Mouse (Mus musculus) adrenal gland, postnatal 25 days (tissue): ENCODE results near the gene Gm17622. TPM values are rescaled to one million over a fixed set of nuclear protein-coding genes. Genes with fewer than 3 reads are reported as not detected.

ENCODE experiments used
- DNase-seq: peaks from one replicate; pipeline ENCODE4 v3.0.0; 2021; ENCODE audit warnings: mixed read lengths
- long read RNA-seq: library from polyadenylated mRNA; stranded (forward); transcript quantifications from one replicate; pipeline ENCODE4 v2.0.0, GENCODE M21; 2021
- total RNA-seq: library from RNA; stranded (reverse); gene quantifications from 2 replicates; pipeline ENCODE4 v1.2.3, GENCODE M21; 2021

Gm17622 gene
- total RNA-seq: not detected in 2 replicates
- long read RNA-seq: 0 reads

DNA sequence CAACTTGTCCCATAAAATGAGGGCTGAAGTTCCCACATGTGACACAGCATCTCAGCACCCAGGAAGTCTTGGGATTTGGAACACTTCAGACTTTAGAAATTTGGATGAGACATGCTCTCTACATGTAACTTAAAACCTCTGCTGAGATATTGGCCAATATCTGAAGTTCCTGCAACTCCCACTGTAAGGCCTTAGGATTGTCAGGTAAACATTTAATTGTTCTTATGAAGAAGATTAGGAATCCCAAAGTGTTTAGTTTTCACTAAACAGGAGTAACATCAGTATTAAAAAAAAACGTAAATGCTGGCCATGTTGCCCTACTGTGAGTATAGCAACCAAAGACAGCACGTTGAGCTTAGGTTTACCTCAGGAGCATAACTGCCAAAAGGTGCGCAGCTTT is at the start of gene Gm17622:
Gene Gm17622 (plus strand): TSS at position 301 of the 400 bp plus-strand sequence.
- no peak for DNase-seq

- DNase-seq: no peak
These were observed 40.2 kb upstream of the Gm17622 start for GRCm38 (mm10) chr13:96450205-96450856.

DNA sequence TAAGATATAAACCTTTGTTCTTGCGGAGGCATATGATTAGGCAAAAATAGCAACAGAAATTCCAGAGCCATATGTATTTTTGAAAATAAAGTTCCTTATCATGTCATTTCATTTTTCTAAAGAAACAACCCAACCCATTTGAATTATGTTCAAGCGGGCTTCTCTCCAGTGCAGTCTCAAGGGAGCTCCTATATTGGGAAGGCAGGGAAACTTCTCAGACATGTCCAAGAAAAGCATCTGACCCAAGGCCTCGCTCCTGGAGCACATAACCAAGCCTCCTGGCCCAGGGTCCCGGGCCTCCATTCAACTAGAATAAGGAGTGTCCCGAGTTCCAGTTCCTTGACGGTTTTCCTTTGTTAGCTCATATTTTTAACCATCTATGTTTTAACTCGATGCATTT is 39.7 kb upstream of the Gm17622 start:
- DNase-seq: no peak

- no peak for DNase-seq
These were observed 39.0 kb upstream of the Gm17622 start for GRCm38 (mm10) chr13:96451386-96452140.

- DNase-seq: no peak
These were observed 37.9 kb upstream of the Gm17622 start for GRCm38 (mm10) chr13:96452621-96453020.

GRCm38 (mm10) chr13:96454288-96454687 is 36.2 kb upstream of the Gm17622 start:
- DNase-seq: peak; percentile 29

- DNase-seq: no peak
These were observed 33.0 kb upstream of the Gm17622 start for GRCm38 (mm10) chr13:96457566-96457965.

DNA sequence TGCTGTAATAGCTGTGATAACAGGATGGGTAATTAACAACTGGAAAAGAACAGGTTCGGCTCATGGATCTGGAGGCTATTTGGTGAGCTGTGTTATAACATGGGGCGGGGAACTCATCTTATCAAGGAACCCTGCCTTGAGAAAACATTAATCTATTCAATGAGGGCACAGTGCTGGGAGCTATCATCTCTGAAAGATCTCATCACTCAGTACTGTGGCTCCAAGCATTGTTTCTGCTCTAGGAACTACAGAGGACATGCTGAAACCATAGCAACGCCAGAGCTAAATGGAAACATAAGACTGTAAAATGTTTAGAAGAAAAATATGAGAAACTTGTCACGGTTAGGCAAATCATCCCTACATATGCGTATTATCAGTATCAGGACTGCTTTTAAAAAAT is 32.5 kb upstream of the Gm17622 start:
- no peak for DNase-seq

- DNase-seq: no peak
These were observed 31.9 kb upstream of the Gm17622 start for GRCm38 (mm10) chr13:96458606-96459005.

DNA sequence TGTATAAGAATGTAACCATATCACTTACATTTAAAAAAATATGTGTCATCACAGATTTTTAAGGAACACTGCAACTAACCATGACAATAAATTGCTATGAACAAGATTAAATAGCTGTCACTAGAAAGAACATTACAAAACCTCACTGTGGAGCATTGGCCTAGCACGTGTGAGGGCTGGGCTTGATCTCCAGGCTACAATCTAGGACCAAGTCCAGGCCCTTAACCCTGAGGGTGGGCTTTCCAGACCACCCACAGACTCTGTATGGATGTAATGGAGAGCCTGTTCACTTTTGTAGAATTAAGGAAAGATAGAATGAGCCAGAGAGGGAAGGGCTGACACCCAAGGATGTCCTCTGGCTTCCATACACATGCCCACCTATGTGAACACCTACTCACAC is 27.9 kb upstream of the Gm17622 start:
- no peak for DNase-seq

DNA sequence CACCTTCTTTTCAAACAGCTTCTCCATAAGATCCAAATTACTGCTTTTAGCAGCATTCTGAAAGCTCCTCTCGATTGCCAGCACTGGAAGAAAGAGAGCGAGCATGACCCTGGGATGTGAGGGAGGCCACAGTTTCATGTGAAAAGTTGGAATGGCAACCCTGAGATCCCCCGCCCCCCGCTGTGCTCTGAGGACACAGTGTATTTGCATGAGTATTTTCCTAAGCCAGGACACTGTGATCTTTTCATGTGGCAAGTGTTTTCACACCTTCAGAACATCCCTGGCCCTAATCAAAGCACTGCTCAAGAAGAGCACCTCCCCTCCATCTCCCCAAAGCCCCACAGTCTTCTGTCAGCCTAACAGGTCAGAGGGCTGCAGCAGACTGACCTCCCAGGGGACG is 25.2 kb upstream of the Gm17622 start:
- no peak for DNase-seq

- no peak for DNase-seq
These were observed 21.9 kb upstream of the Gm17622 start for GRCm38 (mm10) chr13:96468678-96469077.

DNA sequence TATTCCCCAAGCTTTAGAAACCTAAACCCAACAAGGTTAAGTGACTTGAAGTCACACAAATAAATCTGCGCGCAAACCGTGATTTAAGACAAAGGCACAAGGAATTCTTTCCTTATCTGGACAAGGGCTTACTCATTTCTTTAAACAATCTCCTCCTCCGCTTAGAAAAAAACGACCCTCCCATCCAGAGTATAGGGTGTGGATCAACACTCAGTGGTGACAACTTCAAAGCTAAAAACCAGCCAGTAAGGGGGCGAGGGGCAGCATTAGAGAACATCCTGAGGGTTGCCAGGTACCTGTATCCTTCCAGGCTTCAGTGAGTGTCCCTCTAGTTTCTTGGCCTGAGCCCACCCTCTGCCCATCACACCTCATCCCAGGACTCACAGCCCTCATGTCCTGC is 20.0 kb upstream of the Gm17622 start:
- DNase-seq: no peak

DNA sequence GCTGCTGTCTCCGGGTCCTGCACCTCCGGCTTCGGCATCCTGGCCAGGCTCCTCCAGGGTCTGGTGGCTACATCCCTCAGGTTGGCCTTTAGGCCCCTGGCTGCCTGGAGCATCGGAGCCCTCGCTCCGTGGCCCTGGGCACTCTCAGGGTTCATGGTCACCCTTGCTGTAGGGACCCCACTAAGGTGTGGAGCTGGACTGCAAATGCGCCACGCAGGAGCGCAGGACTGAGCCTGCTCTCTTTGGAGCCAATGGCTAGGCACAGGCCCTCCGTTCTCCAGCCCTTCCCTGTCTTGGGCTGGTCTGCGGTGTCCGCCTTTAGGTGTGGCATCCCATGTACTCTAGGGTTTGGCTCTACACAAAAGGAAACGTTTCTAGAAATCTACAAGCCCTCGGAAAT is 19.6 kb upstream of the Gm17622 start, which contains the start of gene Ankdd1b:
Gene Ankdd1b (minus strand): TSS at position 242 of the 400 bp plus-strand sequence.
- no peak for DNase-seq

GRCm38 (mm10) chr13:96477226-96477625 is 13.3 kb upstream of the Gm17622 start:
- DNase-seq: no peak

GRCm38 (mm10) chr13:96478991-96479390 is 11.5 kb upstream of the Gm17622 start:
- DNase-seq: no peak

- DNase-seq: no peak
These were observed 3.3 kb upstream of the Gm17622 start for GRCm38 (mm10) chr13:96487230-96487629.

GRCm38 (mm10) chr13:96487968-96488367 is 2.6 kb upstream of the Gm17622 start:
- no peak for DNase-seq

- no peak for DNase-seq
These were observed 6.1 kb downstream of the Gm17622 start for GRCm38 (mm10) chr13:96496630-96497029.

- no peak for DNase-seq
These were observed 9.4 kb downstream of the Gm17622 start for GRCm38 (mm10) chr13:96499891-96500290.

GRCm38 (mm10) chr13:96505661-96506060 is 15.1 kb downstream of the Gm17622 start:
- DNase-seq: no peak

GRCm38 (mm10) chr13:96506313-96506712 is 15.8 kb downstream of the Gm17622 start:
- no peak for DNase-seq

DNA sequence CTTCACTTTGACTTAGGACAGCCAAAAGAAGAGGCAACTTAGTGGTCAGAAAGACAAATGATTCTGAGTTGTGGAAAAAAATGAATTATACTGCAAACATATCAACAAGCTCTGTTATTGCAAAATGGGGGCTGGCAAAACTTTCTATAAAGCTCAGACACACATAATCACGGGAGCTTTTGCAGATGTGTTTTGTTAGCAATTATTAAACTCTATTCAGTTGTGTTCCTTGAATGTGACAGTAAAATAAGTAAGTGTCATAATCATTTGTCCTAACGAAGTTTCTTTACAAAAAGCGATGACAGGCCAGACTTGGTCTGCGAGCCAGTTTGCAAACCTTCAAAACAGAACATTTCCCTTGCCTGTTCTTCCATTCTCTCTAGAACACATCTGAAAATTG is 17.0 kb downstream of the Gm17622 start:
- no peak for DNase-seq

DNA sequence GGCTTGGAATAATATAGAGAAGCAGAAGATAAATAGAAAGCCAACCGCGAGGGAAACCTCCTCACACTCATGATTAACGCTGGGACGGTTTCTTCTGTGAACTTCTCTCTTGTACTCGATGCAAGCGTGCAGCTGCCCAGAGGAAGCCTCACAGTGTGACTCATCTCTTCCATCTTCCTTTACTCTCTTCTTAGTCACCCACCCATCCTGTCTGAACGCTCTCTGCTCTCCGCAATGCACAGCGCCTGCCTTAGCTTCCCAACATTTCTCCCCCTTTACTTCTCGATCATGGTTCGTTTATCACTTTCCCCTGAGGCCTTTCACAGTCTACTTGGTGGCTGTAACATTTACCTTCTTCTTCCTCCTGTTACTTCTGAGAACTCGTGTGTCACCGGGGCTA is 20.1 kb downstream of the Gm17622 start:
- DNase-seq: peak; percentile 20
